ENCODE assay signal across 8 mouse cellular contexts in the genomic region with DNA sequence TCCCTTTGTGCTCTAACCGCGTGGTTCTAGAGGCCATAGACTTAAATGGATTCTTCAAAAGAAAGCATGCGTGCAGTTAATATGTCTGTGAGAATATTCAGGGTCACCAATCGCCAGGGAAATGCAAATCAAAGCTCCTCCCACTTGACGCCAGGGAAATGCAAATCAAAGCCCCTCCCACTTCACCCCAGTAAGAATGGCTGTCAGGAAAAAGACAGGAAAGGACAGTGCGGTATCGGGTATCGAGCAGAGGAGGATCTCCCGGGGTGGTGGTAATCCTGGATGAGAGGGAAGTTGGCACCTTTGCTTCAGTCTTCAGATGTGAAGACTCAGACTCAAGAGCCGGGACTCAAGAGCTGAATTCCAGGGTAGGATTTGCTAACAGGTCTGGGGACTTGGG. TPM values are rescaled to one million over a fixed set of nuclear protein-coding genes. Genes with fewer than 3 reads are reported as not detected.
A peak's percentile ranks its signal among the peaks of the same experiment; 100 is the strongest.
DNase-seq lines count a peak whose midpoint lies in the region; ATAC-seq and TF ChIP-seq lines count a peak whose summit lies in the region.

No protein-coding gene starts in this region.

- H3K9me3 ChIP-seq in hindbrain, postnatal 0 days (ENCODE audit: low read length): no peaks in the 10 kb centered on the region

- H3K4me3 ChIP-seq in gastrocnemius, adult 2 months: peak overlapping the region; percentile 24
- no peak overlapping the region for H3K4me3 ChIP-seq in hindbrain, postnatal 0 days (ENCODE audit: low read length)

- H3K27me3 ChIP-seq in hindbrain, postnatal 0 days (ENCODE audit: insufficient read depth, low read length): no peaks in the 10 kb centered on the region

- WGBS in hindbrain, postnatal 0 days: 14% methylated on average over 10 of the region's 10 CpGs

- no peaks in the 10 kb centered on the region for H3K36me3 ChIP-seq in hindbrain, postnatal 0 days (ENCODE audit: insufficient read depth, low read length)

- intact Hi-C loops in gastrocnemius, adult 2 months (cut with DNase I): loop anchor here (10.0 kb wide), 1 partner anchor 240 kb away; no protein-coding TSS in a partner anchor

- DNase-seq in gastrocnemius, adult 2 months: no peak
- DNase-seq in gastrocnemius, adult 18-20 months (ENCODE audit: low spot score): no peak
- peak; percentile 71 for DNase-seq in embryo, embryonic 9.5 days (ENCODE audit: extremely low spot score)
- DNase-seq in hindbrain, postnatal 0 days (ENCODE audit: low spot score): no peak
- DNase-seq in lung, postnatal 36 days: peak; percentile 64
- DNase-seq in cerebellum, postnatal 36 days: no peak
- no peak for DNase-seq in spleen, postnatal 10 days (ENCODE audit: low spot score in 2 of 2)
- no peak for DNase-seq in adrenal gland, adult 8-10 months

- H3K4me1 ChIP-seq in hindbrain, postnatal 0 days (ENCODE audit: insufficient read depth, low read length): no peaks in the 10 kb centered on the region

- no peak for ATAC-seq in hindbrain, postnatal 0 days

- H3K9ac ChIP-seq in hindbrain, postnatal 0 days (replicated peaks; ENCODE audit: low read length): no peak overlapping the region

- 0 out of 2 replicates have a peak overlapping the region, but pooled peaks have one; percentile 10 for H3K4me2 ChIP-seq in hindbrain, postnatal 0 days (ENCODE audit: low read depth, low read length)

- H3K27ac ChIP-seq in gastrocnemius, adult 2 months: no peak overlapping the region
- H3K27ac ChIP-seq in hindbrain, postnatal 0 days: no peak overlapping the region

- TF ChIP-seq CTCF in gastrocnemius, adult 2 months (IDR thresholded peaks at IDR 0.05): no peak
- no peak for TF ChIP-seq CTCF in hindbrain, postnatal 0 days (IDR thresholded peaks at IDR 0.05; ENCODE audit: low read depth)

RNA-seq across cellular contexts. Expression of a gene that starts 4.3 kb away (rescaled TPM):
- 10 to 100 TPM; 66.0 to 96.1 TPM for total RNA-seq in gastrocnemius, adult 2 months (2021)
- 10 to 100 TPM; 70.1 to 72.0 TPM for total RNA-seq in gastrocnemius, adult 18-20 months (2021)
- 92.0 and 111 TPM in 2 replicates for total RNA-seq in hindbrain, postnatal 0 days (2014; rRNA removed)
- polyA plus RNA-seq in hindbrain, postnatal 0 days (2015; fragmentation: Nextera tagmentation; extraction: Ambion mirVana): 66.0 and 66.8 TPM in 2 replicates
- total RNA-seq in adrenal gland, adult 8-10 months (2022): 100 to 1,000 TPM; 119 to 143 (median 134) TPM

Comparison
In these comparisons a context has a peak if more than half of its experiments do, and no peak if none do; other contexts are left out.
1. DNase-seq: peak in embryo, embryonic 9.5 days (single experiment) and lung, postnatal 36 days (single experiment); none in gastrocnemius, adult 2 months (single experiment), gastrocnemius, adult 18-20 months (single experiment), hindbrain, postnatal 0 days (single experiment), cerebellum, postnatal 36 days (0 of 2), spleen, postnatal 10 days (0 of 2) and adrenal gland, adult 8-10 months (single experiment).